Mouse (Mus musculus) forelimb bud, embryonic 11.5 days (tissue): ENCODE results near the gene Rin2.

ENCODE experiments used
- DNase-seq: peaks from one replicate; pipeline ENCODE4 v3.0.0-alpha.2; 2012; ENCODE audit warnings: low read depth, low spot score

The Rin2 gene

DNA sequence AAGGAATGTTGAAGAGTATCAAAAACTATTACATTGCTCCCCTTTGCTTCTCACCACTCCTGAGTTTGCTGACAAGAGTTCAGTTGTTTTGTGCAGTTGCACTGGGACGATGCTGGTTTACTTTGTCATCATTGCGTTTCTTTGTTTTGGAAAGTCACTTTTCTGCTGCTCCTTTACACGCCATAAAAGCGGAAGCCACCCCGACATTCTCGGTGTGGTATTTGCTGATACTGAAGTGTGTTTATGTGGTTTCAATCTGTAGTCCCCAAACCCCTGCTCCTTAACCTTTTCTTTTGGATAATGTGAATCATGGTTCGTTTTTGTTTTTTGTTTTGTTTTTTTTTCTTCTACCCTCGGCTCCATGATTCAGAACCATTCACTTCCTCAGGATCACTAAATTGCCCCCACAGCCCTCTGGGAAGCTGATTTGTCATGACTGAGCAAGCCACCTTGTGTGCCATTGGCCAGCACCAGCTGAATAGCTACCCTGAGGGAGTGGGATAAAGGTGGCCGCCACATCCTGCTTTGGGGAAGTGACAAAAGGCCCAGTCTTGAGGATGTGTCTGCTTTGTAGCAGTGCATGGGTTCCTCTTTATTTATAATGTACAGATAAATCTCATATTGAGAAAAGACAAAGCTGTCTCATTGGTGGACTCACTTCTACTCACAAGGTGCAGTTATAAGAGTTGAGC lies 55.3 kb downstream of the Rin2 start:
- DNase-seq, result no peak

GRCm38 (mm10) chr2:145730905-145731304 lies 55.9 kb downstream of the Rin2 start:
- no peak for DNase-seq

GRCm38 (mm10) chr2:145735079-145735478 lies 60.1 kb downstream of the Rin2 start:
- no peak for DNase-seq

DNA sequence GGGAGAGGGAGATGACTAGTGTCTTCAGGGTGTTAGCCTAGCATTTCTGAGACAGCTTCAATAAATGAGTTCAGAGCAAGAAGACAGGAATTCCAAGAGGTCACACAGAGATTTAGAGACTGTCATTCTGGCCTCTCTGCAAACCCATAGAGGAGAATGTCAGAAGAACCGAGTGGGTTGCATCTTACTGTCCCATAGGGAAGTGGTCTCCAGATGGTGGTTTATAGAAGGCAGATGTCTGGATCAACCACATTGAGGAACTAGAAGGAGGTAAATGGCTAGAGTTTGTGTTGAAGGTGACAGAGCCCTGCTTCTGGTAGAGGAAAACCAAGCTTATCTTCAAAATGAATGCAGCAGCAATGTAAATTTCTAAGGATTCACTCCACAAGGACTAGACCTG lies 61.5 kb downstream of the Rin2 start:
- no peak for DNase-seq

GRCm38 (mm10) chr2:145737196-145737595 lies 62.2 kb downstream of the Rin2 start:
- DNase-seq, result no peak

GRCm38 (mm10) chr2:145740729-145741128 lies 65.7 kb downstream of the Rin2 start:
- no peak for DNase-seq

DNA sequence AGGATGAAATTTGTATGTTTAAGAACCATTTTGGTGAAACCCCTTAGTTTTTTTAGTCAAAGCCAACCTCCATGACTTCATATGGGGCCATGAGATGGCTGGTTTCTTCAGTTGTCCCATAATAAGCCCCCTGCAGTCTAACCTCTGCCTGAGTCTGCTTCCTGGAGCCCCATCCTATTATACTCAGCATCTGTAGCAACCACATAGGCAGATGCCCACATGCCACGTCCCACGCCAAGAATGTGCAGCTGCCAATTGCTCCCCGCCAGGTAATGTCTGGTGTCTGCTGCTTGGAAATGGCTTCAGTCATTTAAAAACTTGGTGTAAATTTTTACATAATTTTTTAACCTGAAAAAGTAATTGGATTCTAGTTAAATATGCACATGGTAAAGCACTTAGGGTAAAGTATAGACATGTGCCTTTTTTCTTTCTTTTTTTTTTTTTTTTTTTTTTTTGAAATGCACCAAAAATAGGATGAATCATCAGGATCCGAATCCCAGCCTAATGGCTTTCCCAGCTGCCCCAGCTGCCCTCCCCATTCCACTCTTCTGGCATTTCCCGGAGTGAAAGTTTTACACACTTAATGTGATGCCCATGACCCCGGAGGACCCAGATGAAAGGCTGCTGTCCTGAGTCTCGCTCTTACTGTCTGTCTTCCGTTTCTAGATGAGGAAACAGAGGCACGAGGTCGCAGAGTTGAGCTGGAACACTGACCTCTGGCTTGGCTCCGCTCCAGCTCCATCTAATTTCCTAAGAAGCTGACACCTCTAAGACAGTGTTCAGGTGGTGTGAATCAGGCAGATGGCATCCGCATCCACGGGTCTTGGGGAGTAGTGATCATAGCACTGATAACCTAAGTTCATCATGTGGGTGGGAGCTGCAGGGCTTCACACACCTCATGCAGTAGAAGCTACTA lies 68.0 kb downstream of the Rin2 start:
- DNase-seq, result peak; percentile 17

- DNase-seq, result no peak
Measured at GRCm38 (mm10) chr2:145746406-145746805, 71.4 kb downstream of the Rin2 start.

GRCm38 (mm10) chr2:145749645-145750044 lies 74.6 kb downstream of the Rin2 start:
- no peak for DNase-seq

DNA sequence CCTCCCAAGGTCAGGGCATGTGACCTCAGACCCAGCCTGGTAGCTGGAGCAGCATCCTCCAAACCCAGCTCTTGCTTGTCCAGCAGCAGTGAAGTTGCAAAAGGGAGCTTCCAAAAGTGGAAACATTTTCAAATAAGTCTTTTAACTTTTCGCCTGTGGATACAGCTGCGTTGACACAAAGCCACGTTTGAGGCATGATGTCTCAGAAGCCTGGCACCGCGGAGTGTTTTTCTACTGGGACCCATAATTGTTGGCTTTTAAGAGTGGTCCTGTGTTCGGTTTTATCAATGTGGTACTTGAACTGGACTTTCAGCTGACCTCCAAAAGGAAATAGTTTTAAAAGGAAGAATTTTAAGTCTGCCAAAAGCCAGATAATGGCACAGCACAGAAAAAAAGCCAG lies 77.6 kb downstream of the Rin2 start:
- no peak for DNase-seq

GRCm38 (mm10) chr2:145753973-145754372 lies 79.0 kb downstream of the Rin2 start:
- no peak for DNase-seq

- no peak for DNase-seq
Measured at GRCm38 (mm10) chr2:145755864-145756822, 81.1 kb downstream of the Rin2 start.

DNA sequence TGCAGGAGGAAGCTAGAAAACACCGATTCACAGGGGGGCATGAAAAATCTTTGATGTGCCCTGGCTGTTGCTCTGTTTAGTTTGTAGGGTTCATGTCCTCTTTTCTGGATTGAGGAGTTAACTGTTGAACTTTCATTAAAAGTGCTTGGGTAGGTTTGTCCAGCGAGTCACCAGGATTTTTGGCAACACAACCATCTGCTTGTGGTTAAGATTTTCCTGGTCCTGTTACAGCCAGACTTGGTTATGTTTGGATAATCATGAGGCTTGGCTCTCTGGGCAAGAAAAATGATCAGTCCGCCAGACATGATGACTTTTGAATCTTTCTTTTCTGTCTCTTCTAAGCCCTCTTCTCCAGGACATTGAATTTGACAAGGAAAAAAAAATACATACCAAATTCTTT lies 85.1 kb downstream of the Rin2 start:
- DNase-seq, result no peak

DNA sequence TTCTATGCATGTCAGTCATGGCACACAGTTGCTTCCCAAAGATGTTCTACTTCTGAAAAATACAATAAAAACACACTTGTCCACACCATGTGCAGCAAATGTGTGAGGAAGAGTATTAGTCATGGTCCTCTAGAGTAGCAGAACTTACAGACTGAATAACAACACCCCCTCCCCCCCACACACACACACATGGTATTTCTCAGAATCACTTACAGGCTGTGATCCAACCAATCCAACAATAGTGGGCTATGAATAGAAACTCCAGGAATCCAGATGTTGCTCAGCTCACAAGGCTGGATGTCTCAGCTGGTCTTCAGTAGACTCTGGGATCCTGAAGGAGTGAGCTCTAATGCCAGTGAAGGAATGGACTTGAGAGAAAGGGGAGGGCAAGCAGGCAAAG lies 86.4 kb downstream of the Rin2 start:
- DNase-seq, result no peak

GRCm38 (mm10) chr2:145769964-145770363 lies 94.9 kb downstream of the Rin2 start:
- DNase-seq, result no peak

- no peak for DNase-seq
Measured at GRCm38 (mm10) chr2:145770730-145771536, 95.9 kb downstream of the Rin2 start.

DNA sequence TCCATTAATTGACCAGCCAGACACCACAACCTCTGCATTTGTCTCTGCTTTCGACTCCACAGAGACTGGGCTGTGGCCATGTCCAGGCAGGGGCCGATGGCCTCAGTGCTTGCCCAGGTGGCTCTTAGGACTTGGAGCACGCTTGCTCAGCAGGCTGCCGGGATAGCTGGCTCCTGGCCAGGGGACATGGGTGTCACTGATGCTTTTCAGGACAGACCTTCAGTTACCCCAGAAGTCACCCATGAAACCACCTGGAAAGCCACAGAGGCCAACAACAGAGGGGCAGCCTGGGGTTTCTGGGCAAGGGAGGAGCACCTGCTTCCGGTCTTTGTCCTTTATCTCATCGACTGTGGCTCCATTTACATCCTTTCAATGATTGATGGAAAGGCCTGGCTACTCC lies 108.2 kb downstream of the Rin2 start:
- DNase-seq, result no peak

DNA sequence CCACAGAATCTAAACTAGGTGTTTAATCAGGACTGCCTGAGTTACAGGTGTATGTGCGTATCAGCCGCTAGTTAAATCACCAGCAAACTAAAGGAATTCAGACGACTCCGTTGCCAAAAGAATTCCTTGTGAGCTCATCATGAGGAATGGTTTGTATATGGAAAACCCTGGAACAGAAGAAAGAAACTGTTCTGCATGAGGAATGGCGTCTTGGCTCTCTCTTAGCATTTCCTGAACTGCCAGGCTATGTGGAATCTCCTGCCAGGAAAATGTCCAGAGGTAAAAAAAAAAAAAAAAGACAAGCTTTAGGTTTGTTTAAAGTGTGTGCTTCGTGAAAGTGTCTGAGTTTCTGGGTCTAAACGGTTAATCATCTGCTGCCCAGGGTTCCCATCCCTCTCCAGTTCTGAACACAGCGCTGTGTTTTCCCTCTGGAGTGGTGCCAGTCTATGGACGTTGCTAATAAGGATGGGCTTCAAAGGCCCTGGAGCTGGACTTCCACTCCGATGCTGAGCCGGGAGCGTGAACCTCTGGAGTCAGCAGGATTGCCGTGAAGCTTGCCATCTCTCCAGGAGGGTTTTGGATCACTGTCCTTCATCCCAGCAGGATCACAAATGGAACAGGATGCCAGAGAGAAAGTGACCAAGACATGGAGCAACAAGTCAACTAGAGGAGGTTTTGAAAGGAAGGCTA lies 109.4 kb downstream of the Rin2 start:
- DNase-seq, result no peak

- no peak for DNase-seq
Measured at GRCm38 (mm10) chr2:145784964-145785363, 109.9 kb downstream of the Rin2 start.
